Mouse (Mus musculus): ENCODE data around the gene Ypel2.

DNA sequence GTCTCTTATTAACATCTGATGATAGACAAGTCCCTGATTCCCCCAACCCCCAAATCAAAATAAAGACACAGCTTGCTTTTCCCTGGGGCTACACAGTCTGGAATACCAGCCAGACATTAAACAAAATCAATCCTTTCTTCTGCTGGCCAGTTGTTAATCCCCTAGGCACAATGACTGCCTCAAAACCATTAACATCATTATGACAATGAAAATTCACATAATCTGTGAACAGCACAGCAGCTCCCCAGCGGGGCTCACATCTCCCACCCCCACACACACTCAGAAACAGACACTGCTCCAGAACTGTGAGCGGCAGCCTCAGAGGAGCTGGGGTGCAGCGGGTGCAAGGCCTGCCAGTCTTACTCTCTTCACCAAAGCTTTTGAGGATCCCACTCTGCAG is 3.2 kb downstream of the Ypel2 start:
- no peak for TF ChIP-seq CTCF (IDR thresholded peaks at IDR 0.05; ENCODE audit: low read depth)
- no peak for TF ChIP-seq EP300 (IDR thresholded peaks at IDR 0.05; ENCODE audit: low read depth)
